Mouse (Mus musculus): ENCODE measurements around the gene Hnf4a.

DNA sequence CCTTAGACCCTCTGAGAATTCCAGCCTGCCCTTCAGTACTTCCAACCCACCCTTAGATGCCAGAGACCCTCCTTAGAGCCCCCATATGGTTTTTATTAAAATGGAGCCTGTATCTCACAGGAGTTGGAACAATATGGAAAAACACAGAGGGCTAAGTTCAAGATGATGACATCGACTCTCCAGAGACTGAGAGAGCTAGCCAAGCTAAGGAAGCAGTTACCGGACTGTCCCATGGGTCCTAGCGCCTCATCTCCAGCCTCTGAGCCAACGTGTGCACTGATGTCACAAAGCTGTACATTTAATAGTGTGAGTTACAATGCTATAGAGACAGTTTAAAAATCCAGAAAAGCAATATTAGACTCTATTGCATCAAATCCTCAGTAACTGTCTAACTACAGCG, 84.4 kb downstream of the Hnf4a start:
- TF ChIP-seq ETS1 (conservative IDR thresholded peaks at IDR 0.05; ENCODE audit: low read depth, low read length) (no peak), MEF2A (IDR thresholded peaks at IDR 0.05; ENCODE audit: borderline replicate concordance, low read depth, low read length) (no peak), MAZ (IDR thresholded peaks at IDR 0.05; ENCODE audit: low read depth, low read length) (no peak), USF1 (IDR thresholded peaks at IDR 0.05; ENCODE audit: low read depth, low read length) (no peak), POLR2A (IDR thresholded peaks at IDR 0.05; ENCODE audit: low read depth, low read length) (no peak), CTCF (conservative IDR thresholded peaks at IDR 0.05 in 1 of 2, IDR thresholded peaks at IDR 0.05 in 1 of 2; ENCODE audit: low read depth in 2 of 2, low read length in 2 of 2) (no peak), NRF1 (IDR thresholded peaks at IDR 0.05; ENCODE audit: low read depth, low read length) (no peak), HCFC1 (IDR thresholded peaks at IDR 0.05; ENCODE audit: low read depth, low read length) (no peak), IRF4 (IDR thresholded peaks at IDR 0.05; ENCODE audit: low read depth, low read length) (no peak)
